Mouse (Mus musculus) myocyte (in vitro differentiated cells): ENCODE results near the gene Ppp2r2c.

Experiments used
- CEBPB ChIP-seq: IDR thresholded peaks from 2 replicates; pipeline ENCODE4 v1.6.1; 2011; ENCODE audit warnings: mild to moderate bottlenecking, moderate library complexity; ENCODE audit not compliant: poor library complexity, insufficient read depth, severe bottlenecking
- E2F4 ChIP-seq: IDR thresholded peaks from one replicate; pipeline ENCODE4 v1.6.1; 2011; ENCODE audit warnings: mild to moderate bottlenecking, control low read depth, moderate library complexity; ENCODE audit not compliant: insufficient read depth
- MAX ChIP-seq: IDR thresholded peaks from one replicate; pipeline ENCODE4 v1.6.1; 2011; ENCODE audit warnings: low read depth, mild to moderate bottlenecking, control low read depth
- MYOD1 ChIP-seq, 3 experiments: IDR thresholded peaks; one replicate each; pipeline ENCODE4 v1.6.1; 2011; ENCODE audit warnings: control low read depth in 2 of 3, low read depth in 2 of 3, mild to moderate bottlenecking in 2 of 3, moderate library complexity in 1 of 3; ENCODE audit not compliant: insufficient read length in 2 of 3, control insufficient read depth in 1 of 3
- MYOG ChIP-seq, 3 experiments: IDR thresholded peaks; one replicate each; pipeline ENCODE4 v1.6.1; 2011; ENCODE audit warnings: control low read depth in 2 of 3, low read depth in 2 of 3, mild to moderate bottlenecking in 2 of 3; ENCODE audit not compliant: insufficient read length in 2 of 3, control insufficient read depth in 1 of 3, insufficient read depth in 1 of 3
- POLR2A ChIP-seq: IDR thresholded peaks from one replicate; pipeline ENCODE4 v1.6.1; 2011; ENCODE audit warnings: low read depth, mild to moderate bottlenecking, control low read depth, moderate library complexity; ENCODE audit not compliant: insufficient read length
- POLR2AphosphoS2 ChIP-seq: IDR thresholded peaks from one replicate; pipeline ENCODE4 v1.6.1; 2011; ENCODE audit warnings: low read depth, control low read depth; ENCODE audit not compliant: insufficient read length
- SRF ChIP-seq: IDR thresholded peaks from one replicate; pipeline ENCODE4 v1.6.1; 2011; ENCODE audit warnings: low read depth; ENCODE audit not compliant: control insufficient read depth, insufficient read length
- TCF12 ChIP-seq: IDR thresholded peaks from one replicate; pipeline ENCODE4 v1.6.1; 2011; ENCODE audit warnings: mild to moderate bottlenecking, control low read depth; ENCODE audit not compliant: poor library complexity, insufficient read depth, severe bottlenecking
- USF1 ChIP-seq: IDR thresholded peaks from one replicate; pipeline ENCODE4 v1.6.1; 2011; ENCODE audit warnings: low read depth, mild to moderate bottlenecking, control low read depth, moderate library complexity

DNA sequence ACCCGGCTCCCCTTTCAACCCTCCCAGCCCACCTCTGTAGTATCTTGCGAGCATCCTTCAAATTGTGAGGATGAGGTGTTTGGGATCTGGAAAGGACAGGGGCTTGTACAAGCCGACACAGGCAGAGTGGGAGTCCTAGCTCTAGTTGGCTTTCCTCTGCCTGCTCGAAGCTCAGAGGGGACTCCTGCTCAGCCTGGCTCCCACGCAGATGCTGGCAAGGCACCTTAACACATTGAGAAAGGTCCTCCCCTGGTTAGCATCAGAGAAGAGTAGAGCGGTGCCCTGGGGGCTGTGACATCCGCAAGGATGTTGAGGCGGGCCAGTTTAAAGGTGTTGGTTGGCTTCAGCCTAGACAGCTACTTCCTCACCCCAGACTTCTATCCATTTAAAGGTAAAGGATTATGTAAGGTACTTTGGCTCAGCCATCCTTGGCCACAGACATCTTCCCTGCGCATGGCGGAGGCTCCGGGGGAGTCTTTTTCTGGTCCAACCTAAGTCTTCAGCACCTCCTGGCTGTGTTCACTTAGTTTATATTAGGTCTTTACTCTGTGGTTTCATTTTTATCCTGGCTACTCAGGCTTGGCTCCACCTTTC lies 43.5 kb downstream of the Ppp2r2c start:
- TF ChIP-seq POLR2A, result no peak
- TF ChIP-seq TCF12, result no peak
- TF ChIP-seq E2F4, result no peak
- no peak for TF ChIP-seq CEBPB
- TF ChIP-seq MYOG (IDR thresholded peaks at IDR 0.05; ENCODE audit: control insufficient read depth in 1 of 3, insufficient read depth in 1 of 3, insufficient read length in 2 of 3, low read depth in 2 of 3), result no peak
- no peak for TF ChIP-seq MAX
- no peak for TF ChIP-seq POLR2AphosphoS2
- no peak for TF ChIP-seq USF1
- no peak for TF ChIP-seq MYOD1 (IDR thresholded peaks at IDR 0.05; ENCODE audit: control insufficient read depth in 1 of 3, insufficient read length in 2 of 3, low read depth in 2 of 3)
- no peak for TF ChIP-seq SRF
